Mouse (Mus musculus) G1E (cell line): ENCODE data around the gene Med25.

Experiments used
- CTCF ChIP-seq: IDR thresholded peaks from 2 replicates; pipeline ENCODE4 v1.5.1; 2012; ENCODE audit warnings: low read depth, low read length, inconsistent platforms, mixed read lengths
- GATA2 ChIP-seq: IDR thresholded peaks from 2 replicates; pipeline ENCODE4 v1.6.1; 2012; ENCODE audit warnings: low read depth, low read length, inconsistent platforms, borderline replicate concordance

- TF ChIP-seq CTCF (no peak), GATA2 (no peak)
Measured at GRCm38 (mm10) chr7:44868465-44868864, 24.0 kb downstream of the Med25 start.
